Mouse (Mus musculus): Measurements from ENCODE around the gene Zbtb48.

GRCm38 (mm10) chr4:152008148-152008500 lies 19.3 kb downstream of the Zbtb48 start:
- TF ChIP-seq GATA1 (IDR thresholded peaks at IDR 0.05; ENCODE audit: low read length) (no peak), TAL1 (IDR thresholded peaks at IDR 0.05; ENCODE audit: low read length) (no peak)
